Mouse (Mus musculus) liver, adult 2 months (tissue): ENCODE results near the gene Strap.

ENCODE experiments used
- CTCF ChIP-seq: fragments of 200-500 bp; IDR thresholded peaks from 2 replicates; pipeline ENCODE4 v1.5.1; 2011; ENCODE audit warnings: low read depth, low read length, control low read depth
- POLR2A ChIP-seq: fragments of 200-500 bp; IDR thresholded peaks from 2 replicates; pipeline ENCODE4 v1.6.1; 2011; ENCODE audit warnings: low read length, control low read depth; ENCODE audit not compliant: insufficient read depth; ENCODE audit errors: extremely low read depth

GRCm38 (mm10) chr6:137756310-137756709 is 21.4 kb downstream of the Strap start:
- TF ChIP-seq CTCF (peak; percentile 65), POLR2A (no peak)
